Mouse (Mus musculus) heart, embryonic 16.5 days (tissue): ENCODE measurements around the gene Rest. TPM values are rescaled to one million over a fixed set of nuclear protein-coding genes. Genes with fewer than 3 reads are reported as not detected.
"Not testable (repeated sequence)": the region's sequence is repeated elsewhere in the genome, so short reads cannot be mapped to it uniquely, and the experiment has no call there.

Experiments used
- ATAC-seq: fragments of 200-750 bp; cut with Nextera tagmentation; replicated peaks from 2 replicates; pipeline ENCODE4 v1.8.0; 2017; ENCODE audit warnings: moderate number of reproducible peaks; ENCODE audit not compliant: insufficient read depth, low FRiP score; ENCODE audit errors: extremely low read depth
- H3K27ac ChIP-seq: fragments of 300-500 bp; sonication (generic); 2 replicates; pipeline ENCODE4 v1.5.1; 2014; ENCODE audit warnings: mild to moderate bottlenecking, low read length, control low read depth, moderate library complexity
- H3K27me3 ChIP-seq: fragments of 300-500 bp; sonication (generic); 2 replicates; pipeline ENCODE4 v1.6.1; 2014; ENCODE audit warnings: low read length, mixed read lengths; ENCODE audit not compliant: control insufficient read depth, insufficient read depth
- H3K36me3 ChIP-seq: fragments of 300-500 bp; sonication (generic); 2 replicates; pipeline ENCODE4 v1.6.1; 2014; ENCODE audit not compliant: control insufficient read depth, insufficient read depth
- H3K4me1 ChIP-seq: fragments of 300-500 bp; sonication (generic); 2 replicates; pipeline ENCODE4 v1.6.1; 2014; ENCODE audit warnings: low read length, mixed read lengths; ENCODE audit not compliant: control insufficient read depth, insufficient read depth
- H3K4me2 ChIP-seq: fragments of 300-500 bp; sonication (generic); 2 replicates; pipeline ENCODE4 v1.6.1; 2014; ENCODE audit warnings: low read depth, mild to moderate bottlenecking, control low read depth, low read length
- H3K4me3 ChIP-seq: fragments of 300-500 bp; sonication (generic); 2 replicates; pipeline ENCODE4 v1.5.1; 2014; ENCODE audit warnings: mild to moderate bottlenecking, control low read depth, low read length
- H3K9ac ChIP-seq: fragments of 300-500 bp; sonication (generic); 2 replicates; pipeline ENCODE4 v1.6.1; 2014; ENCODE audit warnings: low read length, control low read depth
- H3K9me3 ChIP-seq: fragments of 300-500 bp; sonication (generic); replicated peaks from 2 replicates; pipeline ENCODE4 v1.6.1; 2016; ENCODE audit warnings: low read length; ENCODE audit not compliant: control insufficient read depth
- WGBS: fragments of 180-500 bp; shearing (Covaris S2); extraction: QIAGEN DNeasy Blood & Tissue Kit; methylation state at CpG from one replicate; pipeline ENCODE4 v1.1.7; 2014; 5-methylcytosine and 5-hydroxymethylcytosine counted together
- polyA plus RNA-seq: library from polyadenylated mRNA; unstranded; fragments of >200 nt; fragmentation: Nextera tagmentation; extraction: Ambion mirVana; gene quantifications from 2 replicates; pipeline ENCODE4 v1.2.1, GENCODE M21; 2015

The Rest gene
- 18.9 and 20.3 TPM in 2 replicates for polyA plus RNA-seq

GRCm38 (mm10) chr5:77265081-77265670 is at the start of gene Rest:
TSS of gene Rest (plus strand) at chr5:77265491.
- H3K36me3 ChIP-seq = peaks cover 16% of the 10 kb centered on the region
- WGBS = under 1% methylated on average over 71 of the region's 78 CpGs
- H3K4me2 ChIP-seq = peak within 1 kb of the TSS; percentile 80
- peak within 1 kb of the TSS; percentile 94 for H3K4me3 ChIP-seq
- ATAC-seq = peak; percentile 86
- no peaks in the 10 kb centered on the region for H3K9me3 ChIP-seq
- H3K27me3 ChIP-seq = no peaks in the 10 kb centered on the region
- H3K4me1 ChIP-seq = peaks cover 10% of the 10 kb centered on the region
- H3K9ac ChIP-seq = peak within 1 kb of the TSS; percentile 95
- peak within 1 kb of the TSS; percentile 97 for H3K27ac ChIP-seq

GRCm38 (mm10) chr5:77217211-77217610 is 48.1 kb upstream of the Rest start:
- Histone ChIP-seq H3K36me3 (no peaks in the 10 kb centered on the region), H3K9ac (no peak overlapping the region), H3K27me3 (no peaks in the 10 kb centered on the region), H3K4me1 (no peaks in the 10 kb centered on the region), H3K4me3 (peak overlapping the region; percentile 35), H3K4me2 (peak overlapping the region; percentile 50), H3K9me3 (0 out of 2 replicates have a peak, but pooled peaks cover 3% of the 10 kb centered on the region), H3K27ac (no peak overlapping the region)
- 10% methylated on average over 9 of the region's 9 CpGs for WGBS
- ATAC-seq = peak; percentile 25; the same call in 1 of the 2 replicates

- no peak overlapping the region for H3K27ac ChIP-seq
- ATAC-seq = peak; percentile 52; the same call in 1 of the 2 replicates
- H3K36me3 ChIP-seq = no peaks in the 10 kb centered on the region
- H3K27me3 ChIP-seq = no peaks in the 10 kb centered on the region
- WGBS = 5% methylated on average over 2 of the region's 2 CpGs
- no peaks in the 10 kb centered on the region for H3K4me1 ChIP-seq
- H3K9me3 ChIP-seq = 0 out of 2 replicates have a peak, but pooled peaks cover 3% of the 10 kb centered on the region
- H3K9ac ChIP-seq = no peak overlapping the region
- H3K4me3 ChIP-seq = no peak overlapping the region
- H3K4me2 ChIP-seq = peak overlapping the region; percentile 50; the same call in 1 of the 2 replicates
These were observed 47.6 kb upstream of the Rest start for GRCm38 (mm10) chr5:77217724-77218123.

GRCm38 (mm10) chr5:77223043-77223975 is 42.0 kb upstream of the Rest start:
- WGBS = 64% methylated on average over 11 of the region's 11 CpGs

GRCm38 (mm10) chr5:77228986-77229385 is 36.3 kb upstream of the Rest start:
- Histone ChIP-seq H3K4me2 (no peak overlapping the region), H3K27ac (no peak overlapping the region), H3K36me3 (no peaks in the 10 kb centered on the region), H3K4me3 (no peak overlapping the region), H3K9ac (no peak overlapping the region), H3K27me3 (no peaks in the 10 kb centered on the region), H3K4me1 (no peaks in the 10 kb centered on the region), H3K9me3 (no peaks in the 10 kb centered on the region)
- peak; percentile 72; the same call in 1 of the 2 replicates for ATAC-seq
- 11% methylated on average over 1 of the region's 1 CpGs for WGBS

More at GRCm38 (mm10) chr5:77223043-77223975, 42.0 kb upstream of the Rest start:
- H3K36me3 ChIP-seq = no peaks in the 10 kb centered on the region
- H3K9me3 ChIP-seq = 0 out of 2 replicates have a peak, but pooled peaks cover 3% of the 10 kb centered on the region
- H3K27me3 ChIP-seq = no peaks in the 10 kb centered on the region
- no peak overlapping the region for H3K9ac ChIP-seq
- ATAC-seq = no peak
- no peak overlapping the region for H3K4me2 ChIP-seq
- H3K4me1 ChIP-seq = no peaks in the 10 kb centered on the region
- no peak overlapping the region for H3K4me3 ChIP-seq
- no peak overlapping the region for H3K27ac ChIP-seq

- H3K4me3 ChIP-seq, H3K27me3 ChIP-seq, H3K9ac ChIP-seq, H3K36me3 ChIP-seq, H3K4me2 ChIP-seq, H3K4me1 ChIP-seq, H3K9me3 ChIP-seq, H3K27ac ChIP-seq, ATAC-seq: not testable (repeated sequence)
- 95% methylated on average over 4 of the region's 4 CpGs for WGBS
These were observed 33.4 kb upstream of the Rest start for GRCm38 (mm10) chr5:77231863-77232262.

- Histone ChIP-seq H3K9ac (no peak overlapping the region), H3K4me2 (no peak overlapping the region), H3K9me3 (no peaks in the 10 kb centered on the region), H3K36me3 (no peaks in the 10 kb centered on the region), H3K27me3 (no peaks in the 10 kb centered on the region), H3K4me3 (no peak overlapping the region), H3K27ac (no peak overlapping the region), H3K4me1 (no peaks in the 10 kb centered on the region)
- no peak for ATAC-seq
- 21% methylated on average over 3 of the region's 3 CpGs for WGBS
These were observed 30.4 kb upstream of the Rest start for GRCm38 (mm10) chr5:77234921-77235320.

GRCm38 (mm10) chr5:77237104-77237503 is 28.2 kb upstream of the Rest start:
- no peak overlapping the region for H3K4me2 ChIP-seq
- no peak overlapping the region for H3K9ac ChIP-seq
- H3K4me3 ChIP-seq = no peak overlapping the region
- H3K36me3 ChIP-seq = no peaks in the 10 kb centered on the region
- H3K27ac ChIP-seq = no peak overlapping the region
- no peaks in the 10 kb centered on the region for H3K4me1 ChIP-seq
- ATAC-seq = no peak
- WGBS = 52% methylated on average over 2 of the region's 2 CpGs
- H3K9me3 ChIP-seq = no peaks in the 10 kb centered on the region
- H3K27me3 ChIP-seq = no peaks in the 10 kb centered on the region
